Mouse (Mus musculus) megakaryocyte, embryonic 14.5 days (primary cell): Measurements from ENCODE around the gene Bcar3. TPM values are rescaled to one million over a fixed set of nuclear protein-coding genes. Genes with fewer than 3 reads are reported as not detected.
"Not testable (repeated sequence)": the region's sequence is repeated elsewhere in the genome, so short reads cannot be mapped to it uniquely, and the experiment has no call there.

ENCODE experiments used
- H3K27me3 ChIP-seq: replicated peaks from 2 replicates; pipeline ENCODE3; 2012; ENCODE audit warnings: inconsistent platforms
- H3K36me3 ChIP-seq: replicated peaks from 2 replicates; pipeline ENCODE3; 2012; ENCODE audit warnings: low read length, inconsistent platforms, mixed read lengths
- H3K4me1 ChIP-seq: 2 replicates; pipeline ENCODE4 v1.6.1; 2012; ENCODE audit warnings: inconsistent platforms
- H3K4me3 ChIP-seq: replicated peaks from 2 replicates; pipeline ENCODE3; 2012; ENCODE audit warnings: moderate library complexity, mild to moderate bottlenecking, inconsistent platforms
- H3K9me3 ChIP-seq: 2 replicates; pipeline ENCODE4 v1.6.1; 2012; ENCODE audit warnings: inconsistent platforms
- FLI1 ChIP-seq: IDR thresholded peaks from 2 replicates; pipeline ENCODE4 v1.6.1; 2012; ENCODE audit warnings: low read length, inconsistent platforms, mixed read lengths
- GATA1 ChIP-seq: IDR thresholded peaks from 3 replicates; pipeline ENCODE4 v1.6.1; 2012; ENCODE audit warnings: mixed read lengths, low read length, inconsistent platforms, borderline replicate concordance
- polyA plus RNA-seq: library from polyadenylated mRNA; stranded (reverse); fragments of >175 nt; gene quantifications from 2 replicates; pipeline ENCODE4 v1.2.3, GENCODE M21; 2012; ENCODE audit warnings: low replicate concordance; ENCODE audit not compliant: insufficient read depth

Gene Bcar3
- polyA plus RNA-seq, 1 experiment = 3.6 TPM

- H3K27me3 ChIP-seq = peaks cover 11% of the 10 kb centered on the region
- H3K36me3 ChIP-seq = no peaks in the 10 kb centered on the region
- peaks cover 45% of the 10 kb centered on the region for H3K4me1 ChIP-seq
- no peak for TF ChIP-seq GATA1
- TF ChIP-seq FLI1 = no peak
- H3K4me3 ChIP-seq = no peak overlapping the region
- H3K9me3 ChIP-seq = no peaks in the 10 kb centered on the region
Measured at GRCm38 (mm10) chr3:122376412-122376831, 82.5 kb downstream of the Bcar3 start.

- peaks cover 40% of the 10 kb centered on the region for H3K4me1 ChIP-seq
- no peaks in the 10 kb centered on the region for H3K36me3 ChIP-seq
- H3K9me3 ChIP-seq = no peaks in the 10 kb centered on the region
- H3K4me3 ChIP-seq = no peak overlapping the region
- H3K27me3 ChIP-seq = peaks cover 11% of the 10 kb centered on the region
- TF ChIP-seq FLI1 (no peak), GATA1 (no peak)
Measured at GRCm38 (mm10) chr3:122376841-122377464, 83.0 kb downstream of the Bcar3 start.

- Histone ChIP-seq H3K36me3 (no peaks in the 10 kb centered on the region), H3K9me3 (no peaks in the 10 kb centered on the region), H3K4me3 (peak overlapping the region; percentile 1), H3K4me1 (peaks cover 24% of the 10 kb centered on the region), H3K27me3 (peaks cover 11% of the 10 kb centered on the region)
- no peak for TF ChIP-seq FLI1
- TF ChIP-seq GATA1 = no peak
Measured at GRCm38 (mm10) chr3:122378634-122379033, 84.7 kb downstream of the Bcar3 start.

GRCm38 (mm10) chr3:122380776-122381175, 86.8 kb downstream of the Bcar3 start:
- TF ChIP-seq FLI1 = no peak
- H3K27me3 ChIP-seq = peaks cover 6% of the 10 kb centered on the region
- H3K4me1 ChIP-seq = peaks cover 24% of the 10 kb centered on the region
- H3K4me3 ChIP-seq = no peak overlapping the region
- H3K9me3 ChIP-seq = no peaks in the 10 kb centered on the region
- H3K36me3 ChIP-seq = no peaks in the 10 kb centered on the region

GRCm38 (mm10) chr3:122381591-122381990, 87.7 kb downstream of the Bcar3 start:
- H3K4me1 ChIP-seq = peaks cover 24% of the 10 kb centered on the region
- no peak for TF ChIP-seq FLI1
- no peaks in the 10 kb centered on the region for H3K9me3 ChIP-seq
- no peak overlapping the region for H3K4me3 ChIP-seq
- H3K36me3 ChIP-seq = no peaks in the 10 kb centered on the region
- peaks cover 9% of the 10 kb centered on the region for H3K27me3 ChIP-seq

GRCm38 (mm10) chr3:122386444-122386843, 92.5 kb downstream of the Bcar3 start:
- Histone ChIP-seq H3K36me3 (no peaks in the 10 kb centered on the region), H3K4me3 (no peak overlapping the region), H3K4me1 (peaks cover 2% of the 10 kb centered on the region; the same call in 1 of the 2 replicates), H3K27me3 (peaks cover 16% of the 10 kb centered on the region), H3K9me3 (no peaks in the 10 kb centered on the region)
- TF ChIP-seq GATA1 (no peak), FLI1 (no peak)

GRCm38 (mm10) chr3:122387771-122388170, 93.8 kb downstream of the Bcar3 start:
- peaks cover 7% of the 10 kb centered on the region for H3K4me1 ChIP-seq
- H3K4me3 ChIP-seq = no peak overlapping the region
- no peak for TF ChIP-seq GATA1
- no peak for TF ChIP-seq FLI1
- H3K27me3 ChIP-seq = peaks cover 21% of the 10 kb centered on the region
- no peaks in the 10 kb centered on the region for H3K9me3 ChIP-seq
- H3K36me3 ChIP-seq = no peaks in the 10 kb centered on the region

- no peak for TF ChIP-seq FLI1
- no peak for TF ChIP-seq GATA1
- no peak overlapping the region for H3K4me3 ChIP-seq
- H3K4me1 ChIP-seq = peaks cover 7% of the 10 kb centered on the region
- H3K36me3 ChIP-seq = no peaks in the 10 kb centered on the region
- peaks cover 21% of the 10 kb centered on the region for H3K27me3 ChIP-seq
- no peaks in the 10 kb centered on the region for H3K9me3 ChIP-seq
Measured at GRCm38 (mm10) chr3:122389972-122390371, 96.0 kb downstream of the Bcar3 start.

- Histone ChIP-seq H3K36me3 (no peaks in the 10 kb centered on the region), H3K4me3 (no peak overlapping the region), H3K4me1 (peaks cover 7% of the 10 kb centered on the region), H3K27me3 (peaks cover 21% of the 10 kb centered on the region), H3K9me3 (peaks cover 7% of the 10 kb centered on the region)
- TF ChIP-seq FLI1 (no peak), GATA1 (no peak)
Measured at GRCm38 (mm10) chr3:122391098-122391497, 97.2 kb downstream of the Bcar3 start.

- no peak overlapping the region for H3K4me3 ChIP-seq
- peaks cover 7% of the 10 kb centered on the region for H3K4me1 ChIP-seq
- TF ChIP-seq GATA1 = no peak
- no peak for TF ChIP-seq FLI1
- peaks cover 20% of the 10 kb centered on the region for H3K27me3 ChIP-seq
- H3K9me3 ChIP-seq = peaks cover 14% of the 10 kb centered on the region
- no peaks in the 10 kb centered on the region for H3K36me3 ChIP-seq
Measured at GRCm38 (mm10) chr3:122391816-122392215, 97.9 kb downstream of the Bcar3 start.

- not testable (repeated sequence) for H3K4me3 ChIP-seq, H3K4me1 ChIP-seq, H3K36me3 ChIP-seq
- H3K9me3 ChIP-seq = peaks cover 15% of the 10 kb centered on the region
- H3K27me3 ChIP-seq = peaks cover 23% of the 10 kb centered on the region
Measured at GRCm38 (mm10) chr3:122393411-122393810, 99.5 kb downstream of the Bcar3 start.
